Mouse (Mus musculus): ENCODE results near the gene Anapc16.

DNA sequence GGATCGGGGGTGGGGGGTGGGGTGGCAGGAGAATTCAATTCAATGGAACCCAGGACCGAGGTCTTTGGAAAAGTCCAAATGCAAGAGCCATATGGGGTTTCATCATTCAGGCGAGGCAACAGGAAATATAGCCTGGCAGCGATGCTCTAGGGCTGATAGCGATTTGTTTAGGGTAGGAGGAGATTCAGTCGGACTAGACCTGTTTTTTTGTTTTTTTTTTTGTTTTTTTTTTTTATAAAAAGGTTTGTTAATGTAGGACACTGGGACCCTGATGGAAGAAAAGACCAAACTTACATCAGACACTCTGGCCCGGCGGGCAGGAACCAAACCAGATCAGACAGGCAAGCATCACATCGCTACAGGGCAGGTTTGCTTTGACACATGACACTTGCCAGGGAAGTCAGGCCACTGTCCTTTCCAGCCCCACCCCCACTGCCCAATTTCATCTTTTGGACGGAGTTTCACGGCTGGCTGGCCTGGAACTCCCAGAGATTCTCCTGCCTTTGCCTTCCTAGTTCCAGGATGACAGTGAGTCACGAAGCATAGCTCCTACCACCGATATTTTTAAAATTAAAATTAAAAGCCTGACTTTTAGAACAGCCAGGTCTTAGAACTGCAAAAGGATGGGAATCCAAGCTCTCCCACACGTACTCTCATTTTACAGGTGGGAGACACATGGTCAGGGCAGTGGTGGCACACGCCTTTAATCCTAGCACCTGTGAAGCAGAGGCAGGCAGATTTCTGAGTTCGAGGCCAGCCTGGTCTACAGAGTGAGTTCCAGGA lies 50.0 kb downstream of the Anapc16 start:
- no peak for TF ChIP-seq CTCF (IDR thresholded peaks at IDR 0.05; ENCODE audit: borderline replicate concordance, control insufficient read depth, extremely low read depth, insufficient read depth, low read length, poor library complexity)
- no peak; the same call in 1 of the 2 replicates for TF ChIP-seq POLR2A (IDR thresholded peaks at IDR 0.05; ENCODE audit: control insufficient read depth, extremely low read depth, insufficient read depth, low read length, poor library complexity)

All from thymus, adult 2 months (tissue).